Mouse (Mus musculus) adrenal gland, adult 8-10 months (tissue): ENCODE data around the gene Tmprss11f. TPM values are rescaled to one million over a fixed set of nuclear protein-coding genes. Genes with fewer than 3 reads are reported as not detected.
"Not testable (repeated sequence)": the region's sequence is repeated elsewhere in the genome, so short reads cannot be mapped to it uniquely, and the experiment has no call there.

Experiments
- DNase-seq: peaks from one replicate; pipeline ENCODE4 v3.0.0; 2022
- total RNA-seq, 4 experiments: library from RNA; stranded (reverse); gene quantifications; 2 replicates each; pipeline ENCODE4 v1.2.4; 2022

The Tmprss11f gene
- total RNA-seq = not detected

GRCm38 (mm10) chr5:86632324-86632723 is at the start of gene Tmprss11f:
Gene Tmprss11f, minus strand, starts transcription at chr5:86632424.
- no peak for DNase-seq

GRCm38 (mm10) chr5:86676262-86676661 is 44.0 kb upstream of the Tmprss11f start, which contains the start of gene Tmprss11b:
Gene Tmprss11b, minus strand, starts transcription at chr5:86676362.
- no peak for DNase-seq

- not testable (repeated sequence) for DNase-seq
Observed at GRCm38 (mm10) chr5:86649185-86649584, 17.0 kb upstream of the Tmprss11f start.

- DNase-seq = no peak
Observed at GRCm38 (mm10) chr5:86640795-86641194, 8.6 kb upstream of the Tmprss11f start.

- DNase-seq = no peak
Observed at GRCm38 (mm10) chr5:86630700-86631099, 1.5 kb downstream of the Tmprss11f start.

- DNase-seq = no peak
Observed at GRCm38 (mm10) chr5:86621778-86622177, 10.4 kb downstream of the Tmprss11f start.

- no peak for DNase-seq
Observed at GRCm38 (mm10) chr5:86585896-86586295, 46.3 kb downstream of the Tmprss11f start.

- no peak for DNase-seq
Observed at GRCm38 (mm10) chr5:86582618-86583017, 49.6 kb downstream of the Tmprss11f start.

- DNase-seq = no peak
Observed at GRCm38 (mm10) chr5:86581998-86582397, 50.2 kb downstream of the Tmprss11f start.

GRCm38 (mm10) chr5:86578761-86579160 is 53.5 kb downstream of the Tmprss11f start:
- not testable (repeated sequence) for DNase-seq

- DNase-seq = no peak
Observed at GRCm38 (mm10) chr5:86546693-86547092, 85.5 kb downstream of the Tmprss11f start.

- no peak for DNase-seq
Observed at GRCm38 (mm10) chr5:86540601-86541000, 91.6 kb downstream of the Tmprss11f start.

GRCm38 (mm10) chr5:86528725-86529124 is 103.5 kb downstream of the Tmprss11f start:
- DNase-seq = no peak

GRCm38 (mm10) chr5:86518500-86518899 is 113.7 kb downstream of the Tmprss11f start, which contains the start of gene Tmprss11g:
Gene Tmprss11g, minus strand, starts transcription at chr5:86518600.
- no peak for DNase-seq

GRCm38 (mm10) chr5:86511538-86511937 is 120.7 kb downstream of the Tmprss11f start:
- no peak for DNase-seq

- no peak for DNase-seq
Observed at GRCm38 (mm10) chr5:86493453-86493852, 138.8 kb downstream of the Tmprss11f start.

GRCm38 (mm10) chr5:86482562-86482961 is 149.7 kb downstream of the Tmprss11f start:
- DNase-seq = no peak

- DNase-seq = no peak
Observed at GRCm38 (mm10) chr5:86482031-86482430, 150.2 kb downstream of the Tmprss11f start.

GRCm38 (mm10) chr5:86473859-86474258 is 158.4 kb downstream of the Tmprss11f start:
- DNase-seq = no peak

Other genes with a start within 250 kb of the Tmprss11f start
- not detected for gene Tmprss11a, start 163.4 kb downstream of the Tmprss11f start, total RNA-seq
- gene Tmprss11g, start 113.8 kb downstream of the Tmprss11f start, total RNA-seq = not detected
- gene Tmprss11b, start 43.9 kb upstream of the Tmprss11f start, total RNA-seq = not detected
- gene Tmprss11e, start 113.4 kb upstream of the Tmprss11f start, total RNA-seq = not detected
- 10 to 100 TPM; 42.3 to 66.2 (median 49.1) TPM for gene Ythdc1, start 171.8 kb upstream of the Tmprss11f start, total RNA-seq